Mouse (Mus musculus): Measurements from ENCODE around the gene 1520401A03Rik.
A peak's percentile ranks its signal among the peaks of the same experiment; 100 is the strongest.

The 1520401A03Rik gene

DNA sequence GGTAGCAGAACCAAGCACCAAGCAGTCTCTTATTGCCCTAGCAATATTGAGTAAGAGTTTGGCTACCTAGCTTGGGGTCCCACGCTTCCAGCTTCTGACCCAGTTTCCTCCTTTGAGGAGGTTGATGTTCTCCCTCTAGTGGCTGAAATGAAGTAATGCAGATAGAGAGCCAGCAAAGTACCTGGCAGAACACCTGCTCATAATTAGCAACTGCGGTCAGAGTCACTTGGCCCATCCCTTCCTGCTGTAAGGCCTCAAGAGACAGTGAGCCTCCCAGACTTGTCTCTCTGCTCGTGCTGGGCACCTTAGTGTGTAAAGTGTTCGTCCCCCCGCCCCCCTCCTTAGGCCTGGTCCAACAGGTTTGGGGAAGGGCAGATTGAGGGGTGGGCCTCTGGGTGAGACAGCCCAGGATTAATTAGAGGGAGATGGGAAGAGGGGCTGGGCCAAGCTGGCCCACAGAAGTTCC, 58.0 kb downstream of the 1520401A03Rik start:
- DNase-seq = peak in 1 of 2 experiments; percentile 31

DNA sequence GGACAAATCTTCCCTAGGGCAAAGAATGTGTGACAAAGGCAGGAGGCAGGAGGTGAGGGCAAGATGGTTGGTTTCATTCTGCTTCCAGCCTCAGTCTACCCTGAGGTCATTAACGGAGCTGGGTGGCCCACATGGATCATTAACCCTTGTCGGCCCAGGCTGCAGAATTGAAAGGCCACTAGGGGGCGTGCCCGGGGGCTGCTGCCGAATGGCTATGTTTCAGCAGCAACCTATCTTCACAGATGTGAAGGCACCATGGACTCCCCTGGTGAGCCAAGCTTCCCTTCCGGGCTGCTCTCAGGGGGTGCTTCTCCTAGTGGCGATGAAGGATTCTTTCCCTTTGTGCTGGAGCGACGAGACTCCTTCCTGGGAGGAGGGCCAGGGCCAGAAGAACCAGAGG, 61.1 kb downstream of the 1520401A03Rik start:
- DNase-seq = peak in 1 of 2 experiments; percentile 42

DNA sequence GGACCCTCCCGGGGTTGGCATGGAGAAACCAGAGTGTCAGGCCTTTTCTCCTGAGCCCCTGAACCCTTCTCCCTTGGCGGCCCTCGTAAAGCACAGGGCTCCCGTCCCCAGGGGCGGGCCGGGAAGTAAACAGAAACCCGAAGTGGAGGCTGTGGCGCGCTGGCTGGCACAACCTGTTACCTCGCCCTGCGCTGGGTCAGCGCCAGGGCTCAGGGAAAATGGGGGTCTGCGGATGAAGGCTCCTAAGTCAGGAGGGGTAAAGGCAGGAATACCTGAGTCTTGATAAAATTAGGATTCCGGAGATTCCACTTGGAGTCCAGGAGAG, 61.7 kb downstream of the 1520401A03Rik start:
- no peak for DNase-seq

DNA sequence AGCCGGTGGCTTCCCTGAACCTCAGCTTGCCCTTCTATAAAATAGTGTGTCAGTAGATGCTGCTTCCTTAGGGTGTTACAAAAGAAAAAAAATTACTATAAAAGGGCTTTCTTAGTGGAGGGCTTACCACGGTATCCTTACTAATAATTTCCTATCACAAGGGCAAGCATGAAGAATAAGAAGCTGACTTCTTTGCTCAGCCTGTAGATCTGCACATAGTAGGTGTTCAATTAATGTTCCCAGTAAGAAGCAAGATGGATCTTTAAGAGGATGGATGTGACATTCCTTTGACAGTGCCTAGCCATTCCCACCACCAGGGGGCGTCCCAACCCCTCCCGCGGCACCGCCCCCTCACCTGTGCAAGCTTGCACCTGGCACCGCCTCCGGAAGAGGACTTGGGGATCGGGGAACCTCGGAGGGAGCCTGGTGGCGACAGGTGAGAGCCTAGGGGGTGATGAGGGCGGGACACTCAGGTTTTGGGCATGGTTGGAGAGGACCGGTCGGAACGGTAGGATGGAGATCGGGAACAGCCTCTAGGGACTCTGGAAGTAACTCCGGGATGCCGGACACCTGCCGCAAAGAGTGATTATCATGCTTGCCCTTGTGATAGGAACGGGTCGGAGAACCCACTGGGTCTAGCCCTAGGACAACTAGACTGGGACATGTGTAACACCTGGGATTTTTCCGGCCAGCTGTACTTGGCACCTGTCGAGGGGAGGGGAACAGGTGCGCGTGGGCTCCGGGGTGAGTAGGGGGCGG, 62.3 kb downstream of the 1520401A03Rik start, which contains the start of gene Bicdl2:
Gene Bicdl2 (plus strand): TSS at position 390 of the 759 bp plus-strand sequence.
- peak; percentile 58 to 77 for DNase-seq

DNA sequence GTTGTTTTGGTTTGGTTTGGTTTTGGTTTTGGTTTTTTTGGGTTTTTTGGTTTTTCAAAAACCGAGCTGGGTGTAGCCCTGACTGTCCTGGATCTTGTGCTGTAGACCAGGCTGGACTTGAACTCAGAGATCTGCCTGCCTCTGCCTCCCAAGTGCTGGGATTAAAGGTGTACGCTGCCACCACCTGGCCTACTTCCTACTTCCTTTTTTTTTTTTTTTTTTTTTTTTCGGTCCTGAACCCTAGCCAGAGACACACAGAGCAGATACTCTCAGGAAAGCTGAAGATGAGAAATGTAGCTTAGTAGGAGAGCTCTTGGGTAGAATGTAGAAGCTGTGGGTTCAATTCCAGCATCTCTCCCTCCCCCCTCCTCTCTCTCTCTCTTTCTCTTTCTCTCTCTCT, 64.1 kb downstream of the 1520401A03Rik start:
- no peak for DNase-seq

Data from cerebellum, postnatal 25 days (tissue).